Mouse (Mus musculus) hindbrain, embryonic 14.5 days (tissue): Measurements from ENCODE around the gene Fam13c. TPM values are rescaled to one million over a fixed set of nuclear protein-coding genes. Genes with fewer than 3 reads are reported as not detected.

Source experiments
- ATAC-seq: fragments of 200-750 bp; cut with Nextera tagmentation; 2 replicates; pipeline ENCODE4 v1.8.0; 2017; ENCODE audit warnings: moderate number of reproducible peaks, mild to moderate bottlenecking, moderate TSS enrichment, moderate library complexity; ENCODE audit not compliant: low FRiP score
- DNase-seq: peaks from one replicate; pipeline ENCODE4 v3.0.0-alpha.2; 2015; ENCODE audit warnings: low spot score
- H3K27ac ChIP-seq: fragments of 300-500 bp; sonication (generic); 2 replicates; pipeline ENCODE4 v1.5.1; 2014; ENCODE audit warnings: mild to moderate bottlenecking, moderate library complexity
- H3K27me3 ChIP-seq: fragments of 300-500 bp; sonication (generic); 2 replicates; pipeline ENCODE4 v1.6.1; 2014; ENCODE audit warnings: mild to moderate bottlenecking, low read length, mixed read lengths; ENCODE audit not compliant: control insufficient read depth, insufficient read depth
- H3K36me3 ChIP-seq: fragments of 300-500 bp; sonication (generic); replicated peaks from 2 replicates; pipeline ENCODE4 v1.6.1; 2014; ENCODE audit not compliant: control insufficient read depth, insufficient read depth
- H3K4me1 ChIP-seq: fragments of 300-500 bp; sonication (generic); replicated peaks from 2 replicates; pipeline ENCODE4 v1.6.1; 2014; ENCODE audit warnings: antibody characterized with exemption, low read length, mixed read lengths; ENCODE audit not compliant: control insufficient read depth, insufficient read depth
- H3K4me2 ChIP-seq: fragments of 300-500 bp; sonication (generic); replicated peaks from 2 replicates; pipeline ENCODE4 v1.6.1; 2014; ENCODE audit warnings: mild to moderate bottlenecking, moderate library complexity
- H3K4me3 ChIP-seq: fragments of 300-500 bp; sonication (generic); replicated peaks from 2 replicates; pipeline ENCODE4 v1.5.1; 2014; ENCODE audit warnings: mild to moderate bottlenecking, low read length
- H3K9ac ChIP-seq: fragments of 300-500 bp; sonication (generic); 2 replicates; pipeline ENCODE4 v1.6.1; 2014
- H3K9me3 ChIP-seq: fragments of 300-500 bp; sonication (generic); 2 replicates; pipeline ENCODE4 v1.6.1; 2016; ENCODE audit warnings: low read length; ENCODE audit not compliant: control insufficient read depth
- WGBS: fragments of 180-500 bp; shearing (Covaris S2); extraction: QIAGEN DNeasy Blood & Tissue Kit; methylation state at CpG from one replicate; pipeline ENCODE4 v1.1.7; 2014; 5-methylcytosine and 5-hydroxymethylcytosine counted together
- polyA plus RNA-seq: library from polyadenylated mRNA; unstranded; fragments of >200 nt; fragmentation: Nextera tagmentation; extraction: Ambion mirVana; gene quantifications from 2 replicates; pipeline ENCODE4 v1.2.1, GENCODE M21; 2014

Fam13c gene
- polyA plus RNA-seq, 1 experiment from 2014 or later = 28.2 TPM

DNA sequence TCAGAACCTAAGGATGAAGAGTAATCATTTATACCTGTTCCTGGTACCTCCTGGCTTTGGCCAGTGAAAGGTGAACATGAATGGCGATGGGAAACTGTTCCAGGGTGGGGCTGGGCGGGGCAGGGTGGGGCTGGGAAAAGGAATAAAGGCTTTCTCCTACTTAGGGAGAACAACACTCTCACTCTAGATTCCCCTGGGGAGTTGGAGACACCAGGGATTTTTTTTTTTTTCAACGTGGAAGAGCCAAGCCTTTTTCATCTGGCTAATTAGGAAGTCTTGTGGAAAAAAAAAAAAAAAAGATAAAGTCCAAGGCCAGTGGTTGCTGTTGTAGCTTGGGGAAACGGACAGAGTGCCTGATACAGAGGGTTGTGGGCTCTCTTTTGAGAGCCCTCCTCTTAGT lies 7.5 kb downstream of the Fam13c start:
- Histone ChIP-seq H3K36me3 (peaks cover 42% of the 10 kb centered on the region), H3K4me3 (no peak overlapping the region), H3K4me1 (peaks cover 13% of the 10 kb centered on the region), H3K9ac (no peak overlapping the region), H3K27ac (no peak overlapping the region), H3K4me2 (no peak overlapping the region), H3K9me3 (no peaks in the 10 kb centered on the region), H3K27me3 (no peaks in the 10 kb centered on the region)
- ATAC-seq (no peak), DNase-seq (no peak)
- 78% methylated on average over 4 of the region's 4 CpGs for WGBS

DNA sequence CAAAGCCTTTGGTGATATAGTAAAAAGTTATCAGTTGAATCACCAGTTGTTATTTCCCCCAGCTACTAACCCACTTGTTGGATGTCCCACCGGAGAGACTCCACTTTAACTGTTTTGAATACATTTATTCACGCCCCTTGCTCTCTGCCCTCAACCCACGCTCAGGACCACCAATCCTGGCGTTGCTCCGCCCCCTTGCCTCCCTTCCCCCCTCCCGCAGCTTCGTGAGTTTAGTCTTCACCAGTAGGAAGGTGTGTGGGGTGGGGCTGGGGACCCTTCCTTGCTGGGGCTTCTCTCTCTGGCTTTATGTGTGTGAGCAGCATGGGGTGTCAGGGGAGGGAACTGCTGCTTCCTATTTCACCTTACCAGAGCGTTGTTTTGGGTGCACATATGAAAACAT lies 8.9 kb downstream of the Fam13c start:
- Histone ChIP-seq H3K4me1 (peaks cover 3% of the 10 kb centered on the region; the same call in 1 of the 2 replicates), H3K4me3 (no peak overlapping the region), H3K4me2 (no peak overlapping the region), H3K9ac (no peak overlapping the region), H3K9me3 (no peaks in the 10 kb centered on the region), H3K27me3 (no peaks in the 10 kb centered on the region), H3K27ac (no peak overlapping the region), H3K36me3 (peaks cover 54% of the 10 kb centered on the region)
- 33% methylated on average over 8 of the region's 8 CpGs for WGBS
- DNase-seq (no peak), ATAC-seq (no peak)

DNA sequence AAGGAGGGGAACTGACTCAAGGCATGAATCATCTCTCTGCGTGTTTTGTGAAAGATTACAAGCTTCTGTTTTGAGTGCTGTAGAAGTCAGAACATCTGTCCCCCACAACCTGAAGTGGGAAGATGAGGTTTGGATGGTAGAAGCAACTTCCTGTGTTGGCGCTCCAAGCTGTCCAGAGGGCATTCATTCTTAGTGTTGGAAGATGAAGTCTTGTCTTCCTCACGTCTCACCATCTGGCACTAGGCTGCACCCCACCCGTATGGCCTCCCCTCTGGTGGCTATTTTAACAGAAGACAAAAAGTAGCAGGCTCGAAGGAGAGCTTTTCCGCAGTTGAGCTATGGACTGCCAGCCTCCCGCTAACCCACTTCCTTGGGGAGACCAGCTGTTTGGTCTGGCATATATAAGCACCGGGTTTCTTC lies 15.6 kb downstream of the Fam13c start:
- no peaks in the 10 kb centered on the region for H3K9me3 ChIP-seq
- 86% methylated on average over 8 of the region's 8 CpGs for WGBS
- no peak overlapping the region for H3K4me3 ChIP-seq
- no peak overlapping the region for H3K27ac ChIP-seq
- peaks cover 68% of the 10 kb centered on the region for H3K36me3 ChIP-seq
- ATAC-seq (no peak), DNase-seq (no peak)
- H3K4me1 ChIP-seq = 0 out of 2 replicates have a peak, but pooled peaks cover 3% of the 10 kb centered on the region
- no peak overlapping the region for H3K4me2 ChIP-seq
- H3K9ac ChIP-seq = no peak overlapping the region
- H3K27me3 ChIP-seq = no peaks in the 10 kb centered on the region

DNA sequence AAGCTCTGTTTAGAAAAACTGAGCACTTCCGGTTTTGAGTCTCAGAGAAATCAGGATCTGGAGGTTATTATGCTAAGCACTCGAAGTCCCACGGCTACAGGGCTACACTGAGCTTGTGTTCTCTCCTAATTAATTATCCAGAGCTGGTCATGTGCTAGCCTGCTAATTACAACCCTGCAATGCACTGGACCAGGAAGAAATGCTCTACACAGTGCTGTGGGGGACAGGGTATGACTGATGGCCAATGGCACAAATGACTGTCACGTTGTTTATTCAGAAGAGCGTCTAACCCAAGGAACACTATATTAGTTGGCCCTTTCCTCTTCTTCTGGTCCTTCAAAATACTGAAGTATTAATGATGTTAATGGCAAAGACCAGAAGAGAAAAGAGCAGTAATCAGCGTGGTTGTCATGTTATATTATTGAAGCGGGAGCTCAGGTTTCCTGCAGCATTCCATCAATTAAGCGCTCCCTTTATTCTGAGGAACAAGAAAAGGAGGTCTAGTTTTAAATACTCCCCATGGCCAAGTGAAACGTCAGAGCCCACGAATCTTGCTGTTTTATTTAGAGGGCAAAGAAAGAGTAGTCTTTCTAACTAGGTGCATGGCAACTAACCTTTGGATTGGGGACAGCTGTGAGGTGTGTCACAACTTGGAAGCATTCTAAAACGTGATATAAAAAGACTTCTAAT lies 18.4 kb downstream of the Fam13c start:
- WGBS = 57% methylated on average over 11 of the region's 11 CpGs
- ATAC-seq = peak; percentile 59; the same call in 1 of the 2 replicates
- peaks cover 62% of the 10 kb centered on the region for H3K36me3 ChIP-seq

DNA sequence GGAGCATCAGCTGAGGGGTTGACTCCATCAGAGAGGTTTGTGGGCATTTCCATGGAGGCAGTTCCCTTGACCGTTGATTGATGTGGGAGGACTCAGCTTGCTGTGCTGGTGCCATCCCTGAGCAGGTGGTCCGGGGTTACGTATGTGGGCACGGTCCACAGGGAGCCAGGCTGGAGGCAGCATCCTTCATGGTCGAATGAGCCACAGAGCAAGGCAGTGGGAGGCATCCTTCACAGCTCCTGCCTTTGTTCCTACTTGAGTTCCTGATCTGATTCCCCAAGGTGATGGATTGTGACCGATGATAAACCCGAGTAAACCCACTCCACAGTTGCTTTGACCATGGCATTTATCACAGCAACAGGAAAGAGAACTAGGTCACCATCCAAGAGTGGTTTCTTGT lies 25.4 kb downstream of the Fam13c start:
- Histone ChIP-seq H3K4me1 (no peaks in the 10 kb centered on the region), H3K4me2 (no peak overlapping the region), H3K36me3 (peaks cover 34% of the 10 kb centered on the region), H3K9ac (no peak overlapping the region), H3K4me3 (no peak overlapping the region), H3K27ac (no peak overlapping the region), H3K9me3 (no peaks in the 10 kb centered on the region), H3K27me3 (no peaks in the 10 kb centered on the region)
- WGBS = 47% methylated on average over 7 of the region's 7 CpGs
- DNase-seq = no peak
- ATAC-seq = no peak

More for the DNA sequence above, 18.4 kb downstream of the Fam13c start:
- Histone ChIP-seq H3K27ac (no peak overlapping the region; the same call in 1 of the 2 replicates), H3K9ac (no peak overlapping the region), H3K4me1 (0 out of 2 replicates have a peak, but pooled peaks cover 3% of the 10 kb centered on the region), H3K4me2 (no peak overlapping the region), H3K27me3 (no peaks in the 10 kb centered on the region), H3K4me3 (no peak overlapping the region), H3K9me3 (no peaks in the 10 kb centered on the region)
- no peak for DNase-seq

DNA sequence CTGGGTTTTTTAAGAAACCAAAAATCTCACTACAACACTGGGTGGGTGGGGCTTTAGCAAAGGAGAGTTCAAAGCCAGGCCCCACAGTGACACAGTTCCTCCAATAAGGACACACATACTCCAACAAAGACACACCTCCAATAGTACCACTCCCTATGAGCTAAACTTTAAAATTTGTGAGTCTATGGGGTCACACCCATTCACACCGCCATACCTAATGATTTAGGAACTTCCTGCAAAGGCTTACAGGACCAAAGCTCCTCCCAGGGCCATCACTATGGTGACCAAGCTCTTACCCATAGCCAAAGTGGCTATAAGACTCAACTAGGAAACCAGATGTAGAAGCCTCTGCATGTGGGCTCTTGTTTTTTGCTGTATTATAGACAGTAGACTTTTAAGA lies 30.6 kb downstream of the Fam13c start:
- no peaks in the 10 kb centered on the region for H3K27me3 ChIP-seq
- H3K27ac ChIP-seq = no peak overlapping the region
- H3K9me3 ChIP-seq = peaks cover 13% of the 10 kb centered on the region
- WGBS = 89% methylated on average over 1 of the region's 1 CpGs
- no peak overlapping the region for H3K9ac ChIP-seq
- H3K4me2 ChIP-seq = no peak overlapping the region
- H3K4me3 ChIP-seq = no peak overlapping the region
- peaks cover 26% of the 10 kb centered on the region for H3K36me3 ChIP-seq
- ATAC-seq (no peak), DNase-seq (no peak)
- H3K4me1 ChIP-seq = no peaks in the 10 kb centered on the region

DNA sequence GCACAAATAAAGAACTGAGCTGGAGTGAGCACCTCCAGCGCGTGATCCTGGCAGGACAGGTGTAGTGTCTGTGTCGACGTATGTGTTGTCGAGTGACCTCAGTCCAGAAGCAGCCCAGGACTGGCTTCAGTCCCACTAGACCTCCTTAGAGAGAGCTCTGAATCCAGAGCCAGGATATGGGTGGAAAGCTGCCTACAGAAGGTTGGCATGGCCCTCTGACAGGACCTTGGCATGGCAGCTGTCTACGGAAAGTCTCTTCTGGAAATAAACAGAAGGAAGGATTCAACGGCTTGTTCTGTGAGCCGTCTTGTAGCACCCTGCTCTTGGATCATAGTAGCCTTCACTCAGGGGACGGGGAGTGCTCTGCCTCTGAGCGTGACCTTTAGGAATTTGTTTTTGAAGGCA lies 37.5 kb downstream of the Fam13c start:
- Histone ChIP-seq H3K4me2 (no peak overlapping the region), H3K27me3 (no peaks in the 10 kb centered on the region), H3K27ac (no peak overlapping the region), H3K9ac (no peak overlapping the region), H3K9me3 (peaks cover 13% of the 10 kb centered on the region), H3K4me1 (no peaks in the 10 kb centered on the region), H3K36me3 (peaks cover 54% of the 10 kb centered on the region), H3K4me3 (no peak overlapping the region)
- DNase-seq = no peak
- ATAC-seq = no peak
- 92% methylated on average over 10 of the region's 10 CpGs for WGBS

DNA sequence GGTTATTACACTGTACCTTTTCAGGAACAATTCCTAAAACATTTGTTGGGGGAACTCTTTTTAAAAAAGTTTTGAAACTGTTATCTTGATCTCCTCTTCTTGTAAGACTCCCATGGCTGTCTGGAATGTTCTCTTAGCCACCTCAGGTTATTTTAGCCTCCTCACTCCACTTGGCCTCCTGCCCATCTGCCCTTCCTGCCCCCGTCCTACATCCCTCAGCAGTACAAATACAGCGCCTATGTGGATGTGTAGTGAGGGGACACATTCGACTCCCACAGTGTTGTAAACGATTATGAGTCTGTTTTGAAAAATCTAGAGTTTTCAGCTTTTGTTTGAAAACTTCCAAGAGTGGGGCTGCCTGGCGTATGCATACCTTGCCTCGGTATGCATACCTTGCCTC lies 43.5 kb downstream of the Fam13c start:
- peaks cover 8% of the 10 kb centered on the region for H3K36me3 ChIP-seq
- no peaks in the 10 kb centered on the region for H3K27me3 ChIP-seq
- H3K9me3 ChIP-seq = no peaks in the 10 kb centered on the region
- 80% methylated on average over 6 of the region's 6 CpGs for WGBS
- H3K4me3 ChIP-seq = no peak overlapping the region
- peaks cover 14% of the 10 kb centered on the region for H3K4me1 ChIP-seq
- 0 out of 2 replicates have a peak overlapping the region, but pooled peaks have one; percentile 70 for H3K27ac ChIP-seq
- H3K9ac ChIP-seq = no peak overlapping the region
- DNase-seq (no peak), ATAC-seq (no peak)
- H3K4me2 ChIP-seq = no peak overlapping the region

DNA sequence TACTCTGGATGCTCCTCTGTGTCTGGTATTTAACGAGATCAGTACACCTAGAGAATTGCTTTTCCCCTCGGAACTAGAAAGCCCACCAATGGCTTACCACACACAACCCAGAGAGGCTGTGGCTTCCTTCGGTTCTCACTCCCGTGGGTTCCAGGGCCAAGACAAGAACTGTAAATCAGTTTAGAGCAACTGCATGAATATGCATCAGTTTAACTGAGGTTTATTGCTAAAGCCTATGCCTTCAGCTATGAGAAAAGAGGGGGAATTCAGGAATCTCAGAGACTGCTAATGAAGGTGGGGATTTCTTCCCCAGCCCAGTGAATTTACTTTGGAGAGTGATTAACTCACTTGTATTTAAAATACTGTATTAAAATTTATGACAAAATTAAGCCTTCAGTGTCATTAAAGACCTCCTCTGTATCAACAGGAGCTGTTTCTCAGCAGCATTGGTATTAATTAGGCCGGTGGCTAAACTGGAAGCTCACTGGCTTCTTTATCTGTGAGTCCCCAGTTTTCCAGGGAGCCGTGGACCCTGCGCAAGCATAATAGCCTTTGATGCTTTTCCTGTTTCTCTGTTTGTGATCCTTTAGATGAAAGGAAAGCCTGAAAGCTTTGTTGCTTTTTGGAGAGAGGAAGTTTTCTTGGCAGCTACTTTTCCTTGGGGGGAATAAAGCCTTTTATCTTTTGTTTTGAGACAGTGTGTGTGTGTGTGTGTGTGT lies 44.4 kb downstream of the Fam13c start:
- ATAC-seq = peak; percentile 73
- Histone ChIP-seq H3K9ac (peak overlapping the region; percentile 43; the same call in 1 of the 2 replicates), H3K4me2 (peak overlapping the region; percentile 42), H3K27me3 (no peaks in the 10 kb centered on the region), H3K4me1 (peaks cover 14% of the 10 kb centered on the region), H3K9me3 (no peaks in the 10 kb centered on the region), H3K36me3 (peaks cover 6% of the 10 kb centered on the region; the same call in 1 of the 2 replicates), H3K27ac (peak overlapping the region; percentile 70), H3K4me3 (no peak overlapping the region)
- WGBS = 14% methylated on average over 7 of the region's 7 CpGs
- DNase-seq = peak; percentile 33
